Mouse (Mus musculus): ENCODE data around the gene Piezo1. TPM values are rescaled to one million over a fixed set of nuclear protein-coding genes. Genes with fewer than 3 reads are reported as not detected.

The Piezo1 gene
- total and polyA plus RNA-seq, 3 experiments, result 21.1 to 59.7 (median 41.6) TPM

GRCm38 (mm10) chr8:122556030-122557009 lies 5.2 kb upstream of the Piezo1 start:
- peak overlapping the region; percentile 59 for H3K27ac ChIP-seq (ENCODE audit: insufficient read depth, low read depth)
- H3K4me3 ChIP-seq (replicated peaks in 1 of 3; ENCODE audit: low read depth in 2 of 3, low read length in 2 of 3, poor library complexity in 1 of 3), result peak overlapping the region; percentile 63 to 79 (median 71)
- in situ Hi-C loops (cut with MboI; ENCODE audit: low pct_ligation_motif_present, low pct_unique_long_range_greater_than_20kb, low sequenced_read_pairs) (no loop called here), dilution Hi-C loops (cut with MboI; ENCODE audit: extremely low pct_ligation_motif_present, extremely low pct_unique_long_range_greater_than_20kb, low sequenced_read_pairs) (no loop called here)
- DNase-seq (ENCODE audit: extremely low read depth), result peak; percentile 87
- H3K4me1 ChIP-seq (ENCODE audit: control insufficient read depth in 1 of 2, insufficient read depth in 2 of 2), result peaks cover 12 to 43% of the 10 kb centered on the region in 2 experiments
- H3K36me3 ChIP-seq (replicated peaks in 1 of 2; ENCODE audit: control insufficient read depth in 1 of 2, insufficient read depth in 1 of 2, low read length in 1 of 2), result no peaks in the 10 kb centered on the region
- peak overlapping the region; percentile 90 for H3K9ac ChIP-seq (ENCODE audit: insufficient read depth, low read depth)
- H3K79me2 ChIP-seq (replicated peaks; ENCODE audit: control insufficient read depth, extremely low read depth, insufficient read depth, poor library complexity, severe bottlenecking), result no peaks in the 10 kb centered on the region
- peak overlapping the region; percentile 84 for H3K4me2 ChIP-seq (ENCODE audit: insufficient read depth, low read depth, poor library complexity, severe bottlenecking)
- H3K27me3 ChIP-seq (replicated peaks), result no peaks in the 10 kb centered on the region
- H3K9me3 ChIP-seq (replicated peaks; ENCODE audit: low read length), result no peaks in the 10 kb centered on the region
- TF ChIP-seq MAFK (IDR thresholded peaks at IDR 0.05; ENCODE audit: insufficient replicate concordance, low read length) (no peak), CHD1 (IDR thresholded peaks at IDR 0.05; ENCODE audit: low read depth, low read length) (no peak), TCF12 (IDR thresholded peaks at IDR 0.05; ENCODE audit: low read depth, low read length) (peak; percentile 79), ZKSCAN1 (IDR thresholded peaks at IDR 0.05; ENCODE audit: borderline replicate concordance, low read depth, low read length) (no peak), ZMIZ1 (IDR thresholded peaks at IDR 0.05; ENCODE audit: low read depth, low read length) (peak; percentile 85; the same call in 1 of the 2 replicates), MAX (IDR thresholded peaks at IDR 0.05; ENCODE audit: low read length) (peak; percentile 72), ZNF384 (IDR thresholded peaks at IDR 0.05; ENCODE audit: low read depth, low read length) (no peak), MEF2A (IDR thresholded peaks at IDR 0.05; ENCODE audit: borderline replicate concordance, low read depth, low read length) (peak; percentile 25; the same call in 1 of the 2 replicates), SMC3 (IDR thresholded peaks at IDR 0.05; ENCODE audit: low read depth, low read length) (no peak), RAD21 (IDR thresholded peaks at IDR 0.05; ENCODE audit: low read depth, low read length) (no peak), CTCF (conservative IDR thresholded peaks at IDR 0.05 in 1 of 2, IDR thresholded peaks at IDR 0.05 in 1 of 2; ENCODE audit: low read depth in 2 of 2, low read length in 2 of 2) (no peak), POLR2AphosphoS2 (IDR thresholded peaks at IDR 0.05; ENCODE audit: low read depth, low read length) (peak; percentile 57; the same call in 1 of the 2 replicates), POLR2A (IDR thresholded peaks at IDR 0.05; ENCODE audit: low read depth, low read length) (peak; percentile 84), MXI1 (IDR thresholded peaks at IDR 0.05; ENCODE audit: low read depth, low read length) (peak; percentile 65; the same call in 1 of the 2 replicates), TBP (conservative IDR thresholded peaks at IDR 0.05; ENCODE audit: low read depth, low read length) (0 out of 2 replicates have a peak, but pooled peaks have one; percentile 50), USF2 (conservative IDR thresholded peaks at IDR 0.05; ENCODE audit: low read depth, low read length) (no peak), E2F4 (IDR thresholded peaks at IDR 0.05; ENCODE audit: insufficient replicate concordance, low read depth, low read length) (no peak), EP300 (IDR thresholded peaks at IDR 0.05; ENCODE audit: low read length) (no peak), HCFC1 (IDR thresholded peaks at IDR 0.05; ENCODE audit: low read depth, low read length) (peak; percentile 69), MYC (IDR thresholded peaks at IDR 0.05; ENCODE audit: low read depth, low read length) (peak; percentile 67; the same call in 1 of the 2 replicates), JUND (conservative IDR thresholded peaks at IDR 0.05; ENCODE audit: low read depth, low read length) (no peak), PAX5 (IDR thresholded peaks at IDR 0.05; ENCODE audit: low read length) (no peak), NRF1 (IDR thresholded peaks at IDR 0.05; ENCODE audit: low read depth, low read length) (peak; percentile 44; the same call in 1 of the 2 replicates), GABPA (IDR thresholded peaks at IDR 0.05; ENCODE audit: insufficient replicate concordance, low read depth, low read length) (no peak), NELFE (IDR thresholded peaks at IDR 0.05; ENCODE audit: low read depth, low read length) (peak; percentile 86), KAT2A (IDR thresholded peaks at IDR 0.05; ENCODE audit: insufficient replicate concordance, low read length) (peak; percentile 57; the same call in 1 of the 2 replicates), ELF1 (IDR thresholded peaks at IDR 0.05; ENCODE audit: low read depth, low read length) (peak; percentile 96), BHLHE40 (IDR thresholded peaks at IDR 0.05; ENCODE audit: low read depth, low read length) (peak; percentile 69), JUN (IDR thresholded peaks at IDR 0.05; ENCODE audit: insufficient read depth, low read depth, low read length) (no peak), IRF4 (IDR thresholded peaks at IDR 0.05; ENCODE audit: low read depth, low read length) (peak; percentile 47; the same call in 1 of the 2 replicates), ZC3H11A (IDR thresholded peaks at IDR 0.05; ENCODE audit: low read depth, low read length) (no peak), UBTF (IDR thresholded peaks at IDR 0.05; ENCODE audit: low read depth, low read length) (no peak), MAZ (IDR thresholded peaks at IDR 0.05; ENCODE audit: low read depth, low read length) (peak; percentile 59; the same call in 1 of the 2 replicates), CHD2 (IDR thresholded peaks at IDR 0.05; ENCODE audit: low read length) (peak; percentile 49; the same call in 1 of the 2 replicates), USF1 (IDR thresholded peaks at IDR 0.05; ENCODE audit: low read depth, low read length) (0 out of 2 replicates have a peak, but pooled peaks have one; percentile 12), RCOR1 (conservative IDR thresholded peaks at IDR 0.05; ENCODE audit: low read depth, low read length) (no peak), ETS1 (conservative IDR thresholded peaks at IDR 0.05; ENCODE audit: low read depth, low read length) (peak; percentile 38)
